Mouse (Mus musculus) forebrain, embryonic 15.5 days (tissue): ENCODE results near the gene Gm10073. TPM values are rescaled to one million over a fixed set of nuclear protein-coding genes. Genes with fewer than 3 reads are reported as not detected.

Experiments
- ATAC-seq: fragments of 200-750 bp; cut with Nextera tagmentation; replicated peaks from 2 replicates; pipeline ENCODE4 v1.8.0; 2017; ENCODE audit warnings: mild to moderate bottlenecking, moderate TSS enrichment, moderate library complexity
- H3K27ac ChIP-seq: fragments of 300-500 bp; sonication (generic); replicated peaks from 2 replicates; pipeline ENCODE4 v1.5.1; 2015; ENCODE audit warnings: mild to moderate bottlenecking, inconsistent platforms
- H3K27me3 ChIP-seq: fragments of 300-500 bp; sonication (generic); 2 replicates; pipeline ENCODE4 v1.6.1; 2015; ENCODE audit warnings: inconsistent platforms
- H3K36me3 ChIP-seq: fragments of 300-500 bp; sonication (generic); 2 replicates; pipeline ENCODE4 v1.6.1; 2015; ENCODE audit warnings: mild to moderate bottlenecking, inconsistent platforms
- H3K4me1 ChIP-seq: fragments of 300-500 bp; sonication (generic); 2 replicates; pipeline ENCODE4 v1.6.1; 2015; ENCODE audit warnings: inconsistent platforms
- H3K4me2 ChIP-seq: fragments of 300-500 bp; sonication (generic); replicated peaks from 2 replicates; pipeline ENCODE4 v1.6.1; 2015; ENCODE audit warnings: mild to moderate bottlenecking, inconsistent platforms
- H3K4me3 ChIP-seq: fragments of 300-500 bp; sonication (generic); 2 replicates; pipeline ENCODE4 v1.5.1; 2015; ENCODE audit warnings: mild to moderate bottlenecking, inconsistent platforms
- H3K9ac ChIP-seq: fragments of 300-500 bp; sonication (generic); replicated peaks from 2 replicates; pipeline ENCODE4 v1.6.1; 2015; ENCODE audit warnings: mild to moderate bottlenecking, inconsistent platforms
- H3K9me3 ChIP-seq: fragments of 300-500 bp; sonication (generic); 2 replicates; pipeline ENCODE4 v1.6.1; 2016; ENCODE audit warnings: inconsistent platforms
- WGBS: fragments of 180-500 bp; shearing (Covaris S2); methylation state at CpG from one replicate; pipeline ENCODE4 v1.1.7; 2015; ENCODE audit warnings: mixed read lengths; 5-methylcytosine and 5-hydroxymethylcytosine counted together
- polyA plus RNA-seq: library from polyadenylated mRNA; unstranded; fragments of >200 nt; fragmentation: Nextera tagmentation; extraction: Ambion mirVana; gene quantifications from 2 replicates; pipeline ENCODE4 v1.2.1, GENCODE M21; 2015

The Gm10073 gene
- polyA plus RNA-seq, 1 experiment from 2014 or later: 7.9 TPM

DNA sequence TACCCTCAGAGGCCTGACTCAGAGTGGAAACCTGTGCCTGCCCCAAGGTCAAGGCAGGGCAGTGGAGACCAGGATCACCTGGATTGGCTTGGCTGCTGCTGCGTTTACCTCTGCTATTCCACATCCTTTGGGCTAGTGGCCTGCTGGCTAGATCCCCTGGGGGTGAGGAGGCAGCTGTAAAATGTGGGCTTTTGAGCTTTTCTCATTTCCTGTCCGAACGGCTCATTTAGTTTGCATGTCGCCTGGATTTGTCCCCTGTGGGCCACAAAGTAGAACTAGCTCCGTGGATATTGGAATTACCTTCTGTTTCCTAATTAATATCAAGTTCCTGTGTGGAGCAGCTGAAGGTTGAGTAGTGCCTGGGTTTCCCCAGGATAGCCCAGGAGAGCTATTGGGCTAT lies 34.1 kb downstream of the Gm10073 start:
- ATAC-seq: no peak
- Histone ChIP-seq H3K4me3 (no peak overlapping the region), H3K36me3 (no peaks in the 10 kb centered on the region), H3K9ac (no peak overlapping the region), H3K4me1 (no peaks in the 10 kb centered on the region), H3K4me2 (no peak overlapping the region), H3K9me3 (no peaks in the 10 kb centered on the region), H3K27me3 (no peaks in the 10 kb centered on the region), H3K27ac (no peak overlapping the region)
- WGBS: 73% methylated on average over 5 of the region's 5 CpGs

DNA sequence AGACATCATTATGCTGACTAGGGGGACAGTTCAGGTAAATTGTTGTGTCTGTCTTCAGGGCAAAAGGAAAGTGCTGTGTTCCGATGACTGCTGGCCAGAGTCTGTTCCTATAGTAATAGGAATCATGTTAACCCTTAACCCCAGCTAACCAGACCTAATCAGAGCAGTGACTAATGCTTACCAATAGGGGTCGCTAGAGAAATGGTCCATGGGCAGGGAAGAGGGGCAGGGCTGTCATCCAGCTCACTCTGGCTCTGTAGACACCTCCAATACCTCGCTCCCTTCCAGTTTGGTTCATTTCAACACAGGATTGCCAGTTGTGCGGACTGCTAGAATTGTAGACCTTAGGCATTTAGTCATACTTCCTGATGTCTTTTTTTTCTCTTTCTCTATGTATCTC lies 37.8 kb downstream of the Gm10073 start:
- Histone ChIP-seq H3K36me3 (no peaks in the 10 kb centered on the region), H3K4me2 (no peak overlapping the region), H3K4me1 (no peaks in the 10 kb centered on the region), H3K27ac (no peak overlapping the region), H3K4me3 (no peak overlapping the region), H3K27me3 (no peaks in the 10 kb centered on the region), H3K9me3 (no peaks in the 10 kb centered on the region), H3K9ac (no peak overlapping the region)
- WGBS: 74% methylated on average over 4 of the region's 4 CpGs
- ATAC-seq: no peak

DNA sequence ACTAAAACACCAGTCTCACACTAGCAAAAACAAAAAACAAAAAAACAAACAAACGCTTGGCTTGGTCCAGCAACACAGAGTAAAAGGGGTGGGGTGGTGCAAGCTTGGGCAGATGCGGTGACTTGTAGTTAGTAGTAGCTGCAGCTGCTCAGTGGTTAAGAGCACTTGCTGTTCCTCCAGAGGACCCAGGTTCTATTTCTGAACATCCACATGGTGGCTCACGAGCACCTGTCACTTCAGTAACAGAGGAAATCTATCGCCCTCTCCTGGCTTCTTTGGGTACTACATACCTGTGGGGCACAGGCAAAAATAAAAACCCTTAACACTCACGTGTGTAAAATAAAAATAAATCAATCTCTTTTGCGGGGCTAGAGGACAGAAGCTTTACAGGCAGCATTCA lies 38.8 kb downstream of the Gm10073 start:
- Histone ChIP-seq H3K27ac (no peak overlapping the region), H3K4me1 (no peaks in the 10 kb centered on the region), H3K4me2 (no peak overlapping the region), H3K9ac (no peak overlapping the region), H3K4me3 (no peak overlapping the region), H3K36me3 (no peaks in the 10 kb centered on the region), H3K27me3 (no peaks in the 10 kb centered on the region), H3K9me3 (no peaks in the 10 kb centered on the region)
- ATAC-seq: no peak
- 38% methylated on average over 6 of the region's 6 CpGs for WGBS

DNA sequence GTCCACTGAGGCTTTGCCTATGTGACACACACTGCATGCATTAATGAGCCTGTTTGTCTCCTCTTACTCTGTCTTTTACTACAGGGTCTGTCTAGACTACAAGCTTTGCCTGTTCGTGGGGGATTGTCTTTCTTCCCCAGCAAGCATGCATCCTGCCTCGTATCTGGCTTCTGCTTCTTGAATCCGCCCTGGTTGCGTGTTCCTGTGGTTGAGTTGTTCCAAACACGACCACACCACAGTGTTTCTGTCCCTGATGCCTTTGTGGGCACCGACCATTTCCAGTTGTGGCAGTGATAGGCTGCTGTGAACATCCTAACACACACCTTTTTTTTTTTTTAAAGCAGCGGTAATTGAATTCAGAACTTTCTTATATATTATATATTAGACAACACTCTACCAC lies 39.6 kb downstream of the Gm10073 start:
- H3K4me3 ChIP-seq: no peak overlapping the region
- no peaks in the 10 kb centered on the region for H3K4me1 ChIP-seq
- H3K27ac ChIP-seq: no peak overlapping the region
- 82% methylated on average over 7 of the region's 7 CpGs for WGBS
- no peak overlapping the region for H3K9ac ChIP-seq
- no peaks in the 10 kb centered on the region for H3K27me3 ChIP-seq
- no peaks in the 10 kb centered on the region for H3K9me3 ChIP-seq
- H3K36me3 ChIP-seq: no peaks in the 10 kb centered on the region
- H3K4me2 ChIP-seq: no peak overlapping the region
- no peak for ATAC-seq

DNA sequence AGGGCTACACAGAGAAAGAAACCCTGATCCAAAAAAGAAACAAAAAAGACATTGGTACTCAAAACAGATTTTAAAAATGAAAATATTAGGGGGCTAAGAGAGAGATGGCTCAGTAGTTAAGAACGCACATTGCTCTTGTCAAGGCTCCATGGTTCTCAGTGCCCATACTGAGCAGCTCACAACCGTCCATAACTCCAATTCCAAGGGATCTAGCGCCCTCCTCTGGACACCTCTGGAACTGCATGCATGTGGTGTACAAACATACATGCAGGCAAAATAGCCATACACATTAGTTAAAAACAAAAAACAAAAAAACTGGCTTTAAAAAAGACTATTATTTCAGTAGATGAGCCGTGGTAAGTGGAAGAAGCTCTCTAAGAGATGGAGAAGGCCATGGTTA lies 42.7 kb downstream of the Gm10073 start:
- Histone ChIP-seq H3K9ac (no peak overlapping the region), H3K4me3 (no peak overlapping the region), H3K27me3 (no peaks in the 10 kb centered on the region), H3K9me3 (no peaks in the 10 kb centered on the region), H3K4me2 (no peak overlapping the region), H3K27ac (no peak overlapping the region), H3K36me3 (no peaks in the 10 kb centered on the region), H3K4me1 (no peaks in the 10 kb centered on the region)
- ATAC-seq: no peak
- WGBS: 72% methylated on average over 4 of the region's 4 CpGs

DNA sequence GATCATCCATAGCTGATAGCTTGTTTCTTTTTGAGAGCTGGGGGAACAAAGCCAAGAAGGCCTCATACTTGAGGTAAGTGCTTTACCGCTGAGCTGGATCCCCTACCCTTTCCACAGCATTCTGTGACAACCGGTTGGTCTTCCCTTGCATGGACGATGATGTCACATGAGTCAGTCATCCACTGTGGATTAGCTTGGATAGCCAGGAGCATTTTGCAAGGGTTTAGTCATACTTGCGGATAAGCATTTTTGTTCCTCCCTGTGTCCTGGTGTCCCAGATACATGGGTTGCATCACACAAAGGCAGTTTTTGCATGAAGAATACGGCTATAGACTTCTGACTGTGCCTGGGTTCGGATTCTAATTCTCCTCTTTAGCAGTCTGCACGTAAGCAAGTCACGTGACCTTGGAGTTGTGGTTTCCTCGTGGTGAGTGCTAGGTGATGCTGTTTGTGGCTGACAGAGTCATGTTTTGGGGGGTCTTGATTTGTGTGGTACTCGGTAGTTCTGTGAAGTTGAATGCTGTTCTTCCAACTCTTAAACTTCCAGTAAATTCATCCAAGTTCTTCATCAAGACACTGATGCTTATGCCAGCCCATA lies 43.3 kb downstream of the Gm10073 start:
- H3K27me3 ChIP-seq: no peaks in the 10 kb centered on the region
- ATAC-seq: no peak
- no peak overlapping the region for H3K4me2 ChIP-seq
- no peaks in the 10 kb centered on the region for H3K36me3 ChIP-seq
- WGBS: 94% methylated on average over 10 of the region's 10 CpGs
- H3K9me3 ChIP-seq: no peaks in the 10 kb centered on the region
- H3K4me1 ChIP-seq: no peaks in the 10 kb centered on the region
- H3K27ac ChIP-seq: no peak overlapping the region
- H3K9ac ChIP-seq: no peak overlapping the region
- no peak overlapping the region for H3K4me3 ChIP-seq

DNA sequence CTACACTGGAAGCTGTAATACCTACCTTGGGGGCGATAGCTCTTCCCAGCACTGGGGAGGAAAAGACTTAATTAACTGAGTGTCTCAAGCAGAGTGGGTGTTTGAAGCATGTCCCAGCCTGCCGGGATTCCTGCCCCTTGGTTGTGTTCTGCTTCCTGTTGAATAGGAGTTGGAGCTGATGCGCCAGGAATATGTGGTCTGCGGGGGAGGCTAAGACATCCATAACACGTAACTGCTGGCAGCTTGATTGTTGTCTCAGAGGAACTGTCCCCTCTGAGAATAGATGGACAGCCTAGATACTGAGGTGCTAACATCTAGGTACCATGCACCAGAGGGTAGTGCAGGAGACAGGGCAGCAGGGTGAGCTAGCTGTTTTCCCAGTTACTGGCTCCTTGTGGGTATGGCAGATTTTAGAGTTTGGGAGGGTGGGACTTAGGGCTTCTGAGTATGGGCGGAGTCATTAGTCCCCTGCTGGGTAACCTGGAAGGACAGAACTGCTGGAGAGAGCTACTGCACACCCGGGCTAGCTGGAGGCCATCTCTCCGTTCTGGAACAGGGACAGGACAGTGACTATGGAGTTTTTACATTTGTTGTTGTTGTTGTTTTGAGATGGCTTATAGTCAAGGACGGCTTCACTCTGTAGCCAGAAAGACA lies 44.5 kb downstream of the Gm10073 start:
- H3K9me3 ChIP-seq: no peaks in the 10 kb centered on the region
- ATAC-seq: no peak
- no peak overlapping the region for H3K4me3 ChIP-seq
- no peak overlapping the region for H3K9ac ChIP-seq
- no peaks in the 10 kb centered on the region for H3K4me1 ChIP-seq
- no peaks in the 10 kb centered on the region for H3K27me3 ChIP-seq
- H3K36me3 ChIP-seq: no peaks in the 10 kb centered on the region
- 83% methylated on average over 9 of the region's 9 CpGs for WGBS
- no peak overlapping the region for H3K27ac ChIP-seq
- H3K4me2 ChIP-seq: no peak overlapping the region

DNA sequence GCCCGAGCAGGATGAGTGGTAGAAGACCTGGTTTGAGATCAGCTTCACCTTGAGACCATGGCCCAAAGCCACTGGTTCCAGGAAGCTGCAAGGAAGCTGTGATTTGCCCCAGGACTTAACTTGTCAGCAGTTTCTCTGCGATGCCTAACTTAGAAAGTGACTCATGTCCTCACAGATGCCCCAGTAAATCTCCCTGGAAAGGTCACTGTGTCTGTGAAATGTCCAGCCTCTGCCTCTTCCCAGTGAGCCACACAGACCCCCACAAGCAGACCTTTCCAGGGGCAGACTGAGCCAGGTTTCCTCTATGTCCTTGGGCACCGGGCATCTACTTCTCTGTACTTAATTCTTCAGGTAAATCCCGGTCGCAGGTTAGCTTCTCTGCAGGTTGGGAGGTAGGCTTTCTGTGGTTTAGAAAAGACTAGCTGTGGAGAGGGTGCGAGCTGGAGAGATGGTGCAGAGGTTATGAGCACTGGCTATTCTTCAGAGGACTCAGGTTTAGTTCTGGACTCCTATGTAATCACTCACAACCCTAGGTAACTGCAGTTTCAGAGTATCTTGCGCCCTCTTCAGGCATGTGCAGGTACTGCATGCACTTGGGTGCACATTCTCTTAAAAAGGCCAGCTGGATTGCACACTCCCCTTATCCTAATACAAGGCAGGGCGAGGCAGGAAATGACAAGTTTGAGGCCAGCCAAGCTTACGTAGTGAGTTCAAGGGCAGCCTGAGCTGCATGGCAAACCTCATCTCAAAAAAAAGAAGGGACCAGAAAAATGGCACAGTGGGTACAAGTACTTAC lies 45.8 kb downstream of the Gm10073 start:
- Histone ChIP-seq H3K4me2 (no peak overlapping the region), H3K4me3 (no peak overlapping the region), H3K36me3 (no peaks in the 10 kb centered on the region), H3K4me1 (no peaks in the 10 kb centered on the region), H3K9ac (no peak overlapping the region), H3K27ac (no peak overlapping the region), H3K27me3 (no peaks in the 10 kb centered on the region), H3K9me3 (no peaks in the 10 kb centered on the region)
- no peak for ATAC-seq
- WGBS: 90% methylated on average over 9 of the region's 9 CpGs

DNA sequence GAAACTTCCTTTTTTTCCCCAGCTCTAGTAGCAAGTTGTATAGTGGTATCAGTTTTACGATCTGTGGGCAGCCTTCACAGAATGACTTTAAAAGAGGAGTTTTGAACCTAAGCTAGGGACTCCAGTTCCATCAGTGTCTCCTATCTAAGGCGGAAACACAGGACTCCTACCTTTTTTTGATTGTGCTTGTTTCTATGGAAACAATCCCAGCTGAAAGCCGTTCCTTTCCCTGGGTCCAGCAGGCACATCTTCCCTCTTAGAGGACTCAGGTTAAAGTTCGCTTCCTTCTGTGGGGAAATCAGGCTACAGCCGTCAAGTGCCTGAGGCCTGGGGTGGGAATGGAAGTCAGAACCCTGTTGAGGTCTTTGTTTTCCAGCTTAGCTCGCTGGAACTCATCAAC lies 46.5 kb downstream of the Gm10073 start:
- H3K4me1 ChIP-seq: no peaks in the 10 kb centered on the region
- H3K9me3 ChIP-seq: no peaks in the 10 kb centered on the region
- H3K27me3 ChIP-seq: no peaks in the 10 kb centered on the region
- ATAC-seq: no peak
- no peaks in the 10 kb centered on the region for H3K36me3 ChIP-seq
- H3K4me2 ChIP-seq: no peak overlapping the region
- 73% methylated on average over 6 of the region's 6 CpGs for WGBS
- H3K4me3 ChIP-seq: no peak overlapping the region
- H3K9ac ChIP-seq: no peak overlapping the region
- no peak overlapping the region for H3K27ac ChIP-seq

Other genes starting within 250 kb of the Gm10073 start
- 47.4 and 49.3 TPM in 2 replicates for gene Smpd3, start 235.5 kb downstream of the Gm10073 start, polyA plus RNA-seq
- gene Zfp90, start 158.1 kb downstream of the Gm10073 start, polyA plus RNA-seq: 54.6 and 57.4 TPM in 2 replicates
- gene 6030452D12Rik, start 72.9 kb downstream of the Gm10073 start, polyA plus RNA-seq: not detected in 2 replicates
- 0.83 and 1.3 TPM in 2 replicates for gene Cdh3, start 62.6 kb downstream of the Gm10073 start, polyA plus RNA-seq
- gene Cdh1, start 29.9 kb upstream of the Gm10073 start, polyA plus RNA-seq: 1.2 and 1.8 TPM in 2 replicates
- 4.9 and 5.5 TPM in 2 replicates for gene Tango6, start 109.6 kb upstream of the Gm10073 start, polyA plus RNA-seq